Mouse (Mus musculus): ENCODE measurements at regions not wholly inside any gene's neighbourhood (a gene's known extent, or its start where the extent isn't known, plus 50 kb on each side); places are given as distances from the start of the nearest gene placed in this dataset.
"Not testable (repeated sequence)": the region's sequence is repeated elsewhere in the genome, so short reads cannot be mapped to it uniquely, and the experiment has no call there.

DNA sequence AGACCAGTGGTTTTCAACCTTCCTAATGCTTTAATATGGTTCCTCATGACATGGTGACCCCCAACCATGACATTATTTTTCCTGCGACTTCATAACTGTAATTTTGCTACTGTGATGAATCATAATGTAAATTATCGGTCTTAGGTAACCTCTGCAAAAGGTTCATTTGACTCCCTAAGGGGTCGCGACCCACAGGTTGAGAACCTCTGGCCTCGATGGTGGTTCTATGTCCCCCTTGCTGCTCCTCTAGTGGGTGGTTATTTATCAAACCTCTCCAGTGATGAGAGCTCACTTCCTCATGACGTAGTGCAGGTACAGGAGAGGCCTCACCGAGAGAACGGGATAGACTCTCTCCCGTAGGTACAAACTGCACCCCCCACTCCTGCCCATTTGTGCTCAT, 158.9 kb downstream of the Opa1 start:
- no peak for DNase-seq
- intact Hi-C loops (cut with DNase I): no loop called here

DNA sequence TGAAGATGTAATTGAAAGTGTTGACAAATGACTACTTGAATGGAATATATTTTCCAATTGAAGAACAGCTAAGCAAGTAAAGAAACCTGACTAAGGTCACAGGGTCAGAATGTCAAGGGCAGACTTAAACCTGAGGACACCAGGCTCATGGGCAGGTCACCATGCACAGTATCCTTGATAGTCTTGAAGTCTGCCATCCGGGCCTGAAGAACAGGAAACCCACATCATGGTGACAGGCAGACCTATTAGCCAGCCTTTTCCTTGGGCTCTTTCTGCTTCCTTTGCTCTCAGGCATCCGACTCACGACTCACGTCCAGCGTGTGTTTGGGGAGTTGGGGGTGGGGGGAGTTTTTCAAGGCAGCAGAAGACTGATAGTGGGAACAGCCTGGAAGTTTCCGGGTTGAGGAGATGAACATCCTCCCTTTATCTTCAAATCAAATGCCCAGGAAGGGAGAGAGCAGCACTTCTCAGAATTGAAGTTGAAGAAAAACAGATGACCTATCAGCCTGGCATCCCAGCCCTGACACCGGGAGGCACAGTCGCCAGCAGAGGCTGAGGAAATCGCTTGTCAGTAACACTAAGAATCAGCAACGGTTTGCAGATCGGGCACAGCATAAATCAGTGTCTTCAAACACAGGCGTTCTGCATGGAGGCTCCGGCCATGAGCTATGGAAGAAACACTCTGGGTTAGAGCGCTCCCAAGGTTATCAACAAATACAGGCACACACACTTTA, 163.5 kb downstream of the Opa1 start:
- intact Hi-C loops (cut with DNase I): no loop called here
- DNase-seq: no peak

DNA sequence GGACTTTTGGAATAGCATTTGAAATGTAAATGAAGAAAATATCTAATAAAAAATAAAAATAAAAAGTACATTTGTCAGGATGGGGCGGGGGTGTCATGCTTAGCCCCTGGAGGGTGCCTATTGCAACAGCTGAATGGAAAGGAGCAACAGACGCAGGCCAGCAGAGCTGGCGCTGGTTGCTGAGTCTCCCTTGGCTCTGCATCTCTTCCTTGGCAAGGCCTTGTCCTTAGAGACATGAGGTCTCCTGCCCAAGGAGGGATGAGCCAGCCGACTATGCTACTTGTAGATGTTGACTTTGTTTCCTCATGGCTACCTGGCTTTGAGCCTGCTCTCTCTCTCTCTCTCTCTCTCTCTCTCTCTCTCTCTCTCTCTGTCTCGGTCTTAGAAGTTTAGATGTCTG, 166.4 kb downstream of the Opa1 start:
- intact Hi-C loops (cut with DNase I): no loop called here
- peak; percentile 54 to 68 for DNase-seq

DNA sequence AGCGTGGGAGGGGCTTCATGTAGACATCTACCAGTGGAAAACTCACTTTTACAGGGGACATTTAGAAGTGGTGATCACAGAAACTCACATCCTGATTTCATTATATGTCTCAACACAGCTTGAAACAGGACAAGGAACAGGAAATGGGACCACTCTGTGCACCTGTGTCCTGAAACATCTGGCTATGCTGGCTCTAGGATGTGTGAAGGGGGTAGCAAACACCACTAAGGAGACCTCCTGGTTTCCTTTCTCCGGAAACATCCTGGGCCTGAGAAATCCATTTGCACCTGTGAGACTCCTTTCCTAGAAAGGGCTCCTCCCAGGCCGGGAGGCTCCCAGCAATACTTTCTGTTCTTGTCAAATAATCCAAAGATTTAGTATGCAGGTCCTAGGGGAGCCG, 167.1 kb downstream of the Opa1 start:
- intact Hi-C loops (cut with DNase I): no loop called here

DNA sequence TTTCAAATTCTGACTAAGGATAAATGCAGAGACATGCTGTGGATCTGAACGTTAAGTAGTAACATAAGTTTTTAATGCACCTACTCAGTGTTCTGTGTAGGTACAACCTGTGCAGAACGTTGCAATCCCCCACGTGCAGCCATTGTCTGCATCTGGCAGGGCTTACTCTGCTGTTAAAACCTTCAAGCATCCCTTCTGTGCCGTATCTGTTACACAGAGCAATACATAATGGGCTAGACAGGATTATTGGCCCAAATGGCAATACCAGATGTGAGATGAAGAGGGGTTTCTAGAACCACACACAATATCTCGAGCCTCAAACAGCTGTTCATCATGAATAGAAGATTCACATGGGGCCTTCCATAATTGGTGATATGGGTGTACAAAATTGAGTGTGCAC, 170.0 kb downstream of the Opa1 start:
- intact Hi-C loops (cut with DNase I): no loop called here
- no peak for DNase-seq

More for the DNA sequence above, 167.1 kb downstream of the Opa1 start:
- no peak for DNase-seq

DNA sequence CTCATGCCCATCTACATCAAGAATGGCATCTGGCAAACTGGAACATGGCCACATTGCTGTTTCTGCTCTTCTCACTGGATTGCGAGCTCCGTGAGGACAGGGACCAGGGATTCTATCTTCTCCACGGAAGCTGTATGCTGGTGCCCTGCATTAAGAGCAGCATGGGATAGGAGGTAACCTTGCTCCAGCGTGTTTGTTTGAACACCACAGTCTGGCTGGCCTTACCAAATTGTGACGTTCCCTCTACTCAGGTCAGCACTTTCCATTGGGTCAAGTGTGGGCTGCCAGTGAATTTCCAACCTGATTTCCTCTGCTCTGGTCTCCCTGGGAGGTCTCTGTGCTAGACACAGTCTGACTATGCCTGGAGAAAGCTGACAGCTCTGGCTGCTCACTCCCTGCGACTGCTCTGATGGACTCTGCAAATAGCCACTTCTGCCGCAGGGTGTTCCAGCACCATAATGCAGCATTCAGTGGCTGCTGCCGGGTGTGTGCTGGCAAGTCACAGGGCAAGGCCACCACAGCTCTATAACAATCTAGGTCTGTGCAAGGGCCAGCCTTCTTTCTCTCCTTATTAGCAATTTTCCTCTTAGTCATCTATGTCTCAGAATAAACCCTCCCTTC, 175.6 kb downstream of the Opa1 start:
- no peak for DNase-seq
- intact Hi-C loops (cut with DNase I): no loop called here

DNA sequence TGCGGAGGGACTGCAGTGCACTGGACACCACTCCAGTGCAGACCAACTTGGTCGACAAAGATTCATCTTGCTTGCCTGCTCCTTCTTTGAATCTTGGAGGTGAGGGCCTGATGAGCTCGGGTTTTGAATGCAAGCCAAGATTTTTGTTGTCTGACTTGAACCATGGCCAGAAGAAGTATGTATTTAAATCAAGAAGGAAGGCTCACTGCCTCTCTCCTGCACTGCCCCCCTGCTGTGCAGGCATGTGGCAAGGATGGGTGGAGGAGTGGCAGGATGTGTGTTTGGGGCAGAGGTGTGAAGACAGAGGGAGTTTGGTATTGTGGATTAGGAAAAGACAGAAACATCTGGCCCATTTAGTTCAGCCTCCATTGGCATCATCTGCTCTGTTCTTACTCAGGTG, 179.1 kb downstream of the Opa1 start:
- intact Hi-C loops (cut with DNase I): no loop called here
- DNase-seq: no peak

DNA sequence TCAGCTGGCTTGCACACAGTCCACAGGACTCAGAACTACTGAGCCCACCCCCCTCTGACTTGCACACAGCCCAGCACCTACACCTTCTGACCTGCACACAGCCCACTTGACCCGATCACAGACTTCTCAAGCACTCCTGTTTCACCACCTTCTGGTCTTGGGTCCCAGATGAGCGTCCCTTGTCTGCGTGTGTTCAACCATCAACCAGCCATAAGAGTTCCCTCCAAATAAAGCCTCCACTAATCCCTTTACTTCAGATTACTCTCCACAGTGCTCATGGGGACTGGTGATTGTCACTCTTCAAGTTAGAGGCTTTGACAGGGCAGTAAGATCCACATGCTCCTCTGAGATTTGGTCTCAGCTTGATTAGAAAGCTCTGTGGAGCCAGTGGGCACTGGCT, 180.3 kb downstream of the Opa1 start:
- no peak for DNase-seq
- intact Hi-C loops (cut with DNase I): no loop called here

DNA sequence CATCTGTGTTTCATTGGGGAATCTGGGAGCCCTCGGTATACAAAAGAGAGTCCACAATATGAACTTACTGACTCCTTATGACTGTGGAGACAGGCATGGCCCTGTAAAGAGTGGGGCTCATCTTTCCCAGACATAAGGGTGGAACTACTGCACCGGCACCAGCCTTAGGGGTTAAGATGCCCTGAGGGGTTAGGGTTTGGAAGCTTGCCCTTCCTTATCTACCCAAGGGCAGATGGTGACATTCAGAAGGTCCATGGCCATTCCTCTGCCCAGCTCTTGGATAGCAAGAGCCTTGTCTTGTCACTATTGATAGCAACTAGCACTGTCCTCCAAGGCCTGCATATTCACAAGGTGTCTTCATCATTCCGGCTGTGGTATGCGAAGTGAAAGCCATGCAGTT, 181.5 kb downstream of the Opa1 start:
- no peak for DNase-seq
- intact Hi-C loops (cut with DNase I): loop anchor here (2.0 kb wide), 1 partner anchor 54 kb away; no protein-coding TSS in a partner anchor

DNA sequence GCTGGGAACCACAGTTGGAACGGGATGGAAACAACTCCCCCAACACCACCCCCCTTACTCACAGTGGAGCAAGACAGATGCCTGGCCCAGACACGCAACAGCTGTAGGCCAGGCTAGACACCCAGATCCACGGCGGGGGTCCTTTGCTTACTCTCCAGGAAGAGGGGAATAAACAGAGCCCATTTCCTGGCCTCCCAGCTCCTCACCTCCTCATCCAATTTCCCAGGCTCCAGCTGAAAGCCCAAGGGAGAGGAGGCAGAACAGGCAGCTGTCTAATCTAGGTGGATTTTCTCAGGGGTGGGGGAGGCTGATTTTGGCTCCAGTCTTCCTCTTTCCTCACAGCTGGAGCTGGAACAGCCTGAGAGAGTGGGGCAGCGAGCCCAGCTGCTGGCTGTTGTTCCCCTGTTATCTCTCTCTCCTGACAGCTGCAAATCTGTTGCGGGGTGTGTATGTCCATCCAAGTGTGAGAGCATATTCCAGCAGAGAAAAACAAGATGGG, 182.7 kb downstream of the Opa1 start:
- intact Hi-C loops (cut with DNase I): loop anchor here (2.0 kb wide), 1 partner anchor 53 kb away; no protein-coding TSS in a partner anchor
- DNase-seq: peak; percentile 81 to 85

DNA sequence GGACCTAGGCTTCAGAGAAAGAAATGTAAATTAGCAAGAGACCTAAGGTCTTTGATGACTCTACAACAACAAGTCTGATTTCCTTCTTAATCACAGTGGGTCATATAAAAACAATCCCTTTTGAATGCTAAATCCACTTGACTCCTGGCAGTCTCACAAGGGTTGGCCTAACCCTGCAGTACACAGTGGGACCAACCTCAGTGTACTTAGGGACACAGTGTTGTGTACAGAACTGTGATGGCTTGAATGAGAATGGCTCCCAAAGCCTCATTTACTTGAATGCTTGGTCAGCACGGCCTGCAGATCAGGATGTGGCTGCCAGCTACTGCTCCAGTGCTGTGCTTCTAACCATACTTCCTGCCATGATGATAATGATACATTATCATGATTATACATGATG, 185.2 kb downstream of the Opa1 start:
- intact Hi-C loops (cut with DNase I): no loop called here

DNA sequence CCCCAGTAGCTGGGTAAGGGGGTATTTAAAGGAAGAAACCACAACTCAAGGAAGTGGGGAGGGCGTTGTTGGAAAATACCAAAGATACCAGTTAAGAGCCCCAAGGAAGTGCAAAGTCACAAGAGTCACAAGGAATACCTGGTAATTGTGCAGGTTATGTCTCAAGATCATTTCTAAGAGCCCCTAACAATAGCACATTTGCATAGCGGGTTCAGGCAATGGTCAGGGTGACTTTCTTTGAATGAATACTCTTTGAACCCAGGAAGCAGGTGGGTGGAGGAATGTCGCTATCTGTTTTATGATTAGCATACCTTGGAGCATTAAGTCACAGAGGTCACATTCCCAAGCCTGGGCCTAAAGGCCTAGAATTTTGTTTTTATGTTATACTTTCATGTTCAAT, 186.7 kb downstream of the Opa1 start:
- DNase-seq; intact Hi-C loops (cut with DNase I): not testable (repeated sequence)

More for the DNA sequence above, 185.2 kb downstream of the Opa1 start:
- DNase-seq: no peak

DNA sequence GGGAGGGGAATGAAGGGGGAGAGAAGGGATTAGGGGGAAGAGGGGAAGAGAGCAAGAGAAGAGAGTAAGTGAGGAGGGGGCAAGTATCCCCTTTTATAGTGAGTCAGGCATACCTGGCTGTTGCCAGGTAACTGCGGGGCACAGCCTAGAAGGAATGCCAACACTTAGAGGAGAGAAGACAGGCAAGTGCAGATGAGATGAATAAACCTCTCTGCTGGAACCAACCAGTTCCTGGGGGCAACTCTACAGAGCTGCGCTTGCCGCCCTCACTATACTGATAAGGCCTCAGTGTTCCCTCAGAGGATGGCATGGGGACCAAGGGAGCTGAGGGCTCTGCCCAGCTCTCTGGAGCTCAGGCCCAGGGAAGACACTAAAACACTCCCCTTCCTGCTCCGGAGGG, 192.2 kb downstream of the Opa1 start:
- intact Hi-C loops (cut with DNase I): no loop called here
- DNase-seq: no peak

DNA sequence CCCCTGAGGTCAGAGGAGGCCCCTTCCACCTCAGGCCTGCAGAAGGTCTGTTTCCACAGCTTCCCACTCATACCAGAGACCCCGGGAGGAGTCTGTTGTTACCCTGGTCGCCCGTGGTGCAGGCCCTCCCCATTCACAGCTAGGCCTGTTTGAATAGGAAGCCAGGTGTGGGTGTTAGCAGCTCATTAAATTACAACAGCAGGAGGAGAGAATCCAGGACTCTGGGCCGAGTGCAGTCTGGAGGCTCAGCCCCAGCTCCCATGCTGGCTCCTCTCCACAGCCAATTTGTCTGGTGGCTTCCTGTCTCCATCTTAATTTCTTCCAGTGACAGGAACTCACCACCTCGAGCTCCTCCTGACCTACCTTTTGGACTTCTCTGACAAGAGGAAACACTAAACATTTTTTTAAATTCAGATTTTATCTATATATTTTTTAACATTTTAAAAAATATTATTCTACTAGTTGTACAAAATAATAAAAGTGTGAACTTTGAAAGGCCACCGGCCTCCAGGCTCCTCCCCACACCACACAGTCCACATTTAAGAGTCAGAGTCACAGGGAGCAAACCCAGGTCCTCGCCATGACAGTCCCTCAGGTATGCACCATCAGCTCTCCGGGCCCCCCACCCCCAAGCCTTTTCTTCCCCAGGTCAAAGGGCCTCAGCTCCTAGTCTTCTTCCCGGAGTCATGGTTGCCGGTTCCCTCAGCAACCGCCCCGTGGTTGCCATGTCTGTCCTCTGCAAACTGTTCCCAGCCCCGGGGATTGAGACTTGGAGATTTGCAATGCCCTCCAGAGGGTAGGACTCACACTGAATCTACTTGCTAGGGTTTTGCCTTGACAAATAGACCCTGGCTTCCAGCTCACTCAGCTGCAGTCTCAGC, 192.8 kb downstream of the Opa1 start:
- intact Hi-C loops (cut with DNase I): no loop called here
- no peak for DNase-seq

DNA sequence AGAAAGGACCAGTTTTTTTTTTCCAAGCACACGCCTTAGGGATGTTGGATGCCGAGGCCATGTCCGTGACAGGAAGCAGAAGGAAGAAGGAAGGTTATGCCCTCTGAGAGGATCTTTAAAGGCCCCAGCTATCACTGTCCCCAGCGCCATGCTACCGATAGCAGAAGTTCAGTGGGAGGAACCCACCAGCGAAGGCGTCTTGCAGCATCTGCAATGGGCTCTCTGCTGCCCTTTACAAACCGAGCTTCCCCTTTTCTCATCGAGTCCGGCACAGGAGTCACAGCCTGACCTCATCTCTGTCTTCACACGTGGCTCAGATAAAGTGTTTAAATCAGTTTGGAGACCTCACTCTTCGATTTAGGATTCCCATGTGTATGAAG, 193.5 kb downstream of the Opa1 start:
- no peak for DNase-seq

DNA sequence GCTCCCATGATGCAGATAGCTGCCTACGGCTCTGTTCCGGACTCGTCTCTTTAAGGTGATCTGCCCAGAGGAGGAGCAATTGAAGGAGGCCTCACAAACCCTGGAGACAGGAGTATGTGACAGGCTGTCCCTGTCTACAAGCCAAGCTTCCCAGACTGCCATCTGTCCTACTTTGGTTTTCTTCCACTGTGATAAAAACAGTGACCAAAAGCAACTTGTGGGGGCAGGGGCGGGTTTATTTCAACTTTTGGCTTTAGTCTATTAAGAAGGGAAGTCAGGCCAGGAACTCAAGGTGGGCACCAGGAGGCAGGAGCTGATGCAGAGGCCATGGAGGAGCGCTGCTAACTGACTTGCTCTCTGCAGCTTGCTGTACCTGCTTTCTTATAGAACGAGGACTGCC, 193.9 kb downstream of the Opa1 start:
- no peak for DNase-seq
- intact Hi-C loops (cut with DNase I): no loop called here

More for the DNA sequence above, 193.5 kb downstream of the Opa1 start:
- intact Hi-C loops (cut with DNase I): no loop called here

DNA sequence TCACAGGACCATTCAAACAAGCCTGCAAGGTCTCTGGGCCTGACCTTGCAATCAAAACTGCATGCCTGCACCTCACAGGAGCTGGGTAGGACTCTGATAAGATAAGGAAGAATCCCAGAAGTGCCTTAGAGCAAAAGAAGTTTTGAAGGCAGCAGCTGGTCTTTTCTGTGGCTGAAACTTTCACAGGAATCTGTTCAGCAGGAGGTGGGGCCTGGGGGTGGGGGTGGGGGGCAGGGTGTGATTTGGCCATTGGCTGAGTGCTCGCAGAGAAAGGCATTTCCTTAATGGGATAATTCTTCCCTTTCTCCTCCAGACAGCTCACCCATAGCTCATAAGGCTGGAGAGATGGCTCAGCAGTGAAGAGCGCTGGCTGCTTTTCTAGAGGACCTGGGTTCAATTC, 195.8 kb downstream of the Opa1 start:
- intact Hi-C loops (cut with DNase I): no loop called here
- no peak for DNase-seq

DNA sequence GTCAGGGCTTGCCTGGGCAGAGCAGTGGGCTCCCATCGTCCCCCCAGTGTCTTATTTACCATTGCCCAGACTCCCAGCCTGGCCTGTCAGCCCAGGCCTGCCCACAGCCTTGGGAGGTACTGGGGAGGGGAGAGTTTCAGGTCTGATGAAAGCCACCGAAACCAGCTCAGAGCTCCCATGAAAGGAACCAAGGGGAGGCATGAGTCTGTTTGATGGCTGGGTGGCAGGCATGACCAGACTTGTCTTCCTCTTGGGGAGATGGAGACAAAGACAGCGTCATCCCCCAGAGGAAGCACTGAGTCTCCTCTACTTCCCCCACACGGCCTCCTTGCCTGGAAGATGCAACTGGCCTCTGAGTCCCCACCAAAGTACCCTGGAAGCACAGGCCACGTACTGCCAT, 196.7 kb downstream of the Opa1 start:
- intact Hi-C loops (cut with DNase I): no loop called here
- no peak for DNase-seq

DNA sequence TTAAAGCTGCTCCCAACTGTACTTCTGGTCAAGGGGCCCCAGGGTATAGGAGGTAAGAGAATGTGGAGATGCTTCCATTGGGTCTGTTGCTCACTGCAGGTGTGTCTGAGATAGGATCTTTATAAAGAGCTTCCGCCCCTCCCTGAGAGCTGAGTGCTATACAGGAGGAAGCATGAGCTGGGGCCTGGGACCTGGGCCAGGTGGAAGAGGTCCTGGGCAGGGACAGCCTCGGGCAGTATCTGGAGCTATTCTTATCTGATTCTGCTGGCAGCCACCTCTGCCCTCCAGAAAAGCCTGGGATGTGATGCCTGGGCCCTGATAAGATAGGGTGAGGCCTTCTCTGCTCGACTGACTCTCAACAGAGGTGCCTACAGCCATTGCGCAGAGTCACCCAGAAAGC, 203.3 kb downstream of the Opa1 start:
- no peak for DNase-seq
- intact Hi-C loops (cut with DNase I): no loop called here

DNA sequence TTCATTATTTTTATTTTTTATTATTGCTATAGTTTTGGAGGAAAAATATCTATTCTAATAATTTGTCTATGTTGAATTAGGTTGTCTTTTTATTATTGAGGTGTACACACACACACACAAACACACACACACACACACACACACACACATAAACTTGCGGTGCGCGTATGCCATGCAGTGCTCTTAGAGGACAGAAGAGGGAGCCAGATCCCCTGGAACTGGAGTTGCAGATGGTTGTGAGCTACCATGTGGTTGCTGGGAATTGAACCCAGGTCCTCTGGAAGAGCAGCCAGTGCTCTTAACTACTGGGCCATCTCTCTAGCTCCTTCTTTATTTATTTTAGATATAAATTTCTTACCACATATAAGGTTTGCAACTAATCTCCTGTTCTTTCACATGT, 206.0 kb downstream of the Opa1 start:
- intact Hi-C loops (cut with DNase I): no loop called here
- no peak for DNase-seq

DNA sequence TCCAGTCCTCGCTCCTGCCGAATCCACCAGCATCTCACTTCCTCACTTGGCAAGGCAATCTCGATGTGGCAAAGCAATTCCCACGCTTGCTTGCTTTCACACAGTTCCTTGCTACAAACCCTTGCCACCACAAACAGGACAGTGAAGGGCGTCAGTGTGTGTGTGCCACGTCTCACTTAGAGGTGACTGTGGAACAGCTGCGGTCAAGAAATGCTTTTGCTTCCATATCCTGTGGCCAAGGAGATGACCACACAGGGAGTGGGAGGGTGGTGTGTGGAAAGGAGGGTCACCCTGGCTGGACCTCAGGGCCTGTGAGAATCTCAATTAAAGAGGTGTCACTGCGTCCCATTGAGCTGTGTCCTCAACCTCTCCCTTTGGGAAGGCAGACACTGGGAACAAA, 207.4 kb downstream of the Opa1 start:
- no peak for DNase-seq
- intact Hi-C loops (cut with DNase I): no loop called here

Data from heart, postnatal 36 days (tissue).